Mouse (Mus musculus): ENCODE results near the gene Bach2. TPM values are rescaled to one million over a fixed set of nuclear protein-coding genes. Genes with fewer than 3 reads are reported as not detected.

Bach2 gene
- total and polyA plus RNA-seq, 2 experiments from 2014 or later, result 16.0 to 19.0 TPM

- Histone ChIP-seq H3K4me1 (ENCODE audit: insufficient read depth) (peaks cover 18% of the 10 kb centered on the region), H3K27ac (ENCODE audit: low read depth, low read length) (no peak overlapping the region), H3K9ac (no peak overlapping the region), H3K9me3 (ENCODE audit: low read length) (no peaks in the 10 kb centered on the region), H3K27me3 (ENCODE audit: insufficient read depth, low read length) (no peaks in the 10 kb centered on the region), H3K4me2 (ENCODE audit: low read depth) (no peak overlapping the region), H3K4me3 (ENCODE audit: low read depth, low read length) (no peak overlapping the region), H3K36me3 (ENCODE audit: insufficient read depth) (no peaks in the 10 kb centered on the region)
- no peak for DNase-seq
- no peak for TF ChIP-seq CTCF (IDR thresholded peaks at IDR 0.05; ENCODE audit: low read depth)
- WGBS, result 54% methylated on average over 4 of the region's 4 CpGs
- ATAC-seq, result no peak
Measured at GRCm38 (mm10) chr4:32324967-32325366, 86.4 kb downstream of the Bach2 start.

- peak; percentile 6; the same call in 1 of the 2 replicates for ATAC-seq
Measured at GRCm38 (mm10) chr4:32325596-32325995, 87.0 kb downstream of the Bach2 start.

GRCm38 (mm10) chr4:32326279-32326678 is 87.7 kb downstream of the Bach2 start:
- no peaks in the 10 kb centered on the region for H3K36me3 ChIP-seq (ENCODE audit: insufficient read depth)
- no peaks in the 10 kb centered on the region for H3K27me3 ChIP-seq (ENCODE audit: insufficient read depth, low read length)
- ATAC-seq (peak; percentile 49), DNase-seq (peak; percentile 48)
- H3K4me3 ChIP-seq (ENCODE audit: low read depth, low read length), result no peak overlapping the region
- WGBS, result 27% methylated on average over 10 of the region's 10 CpGs
- peak overlapping the region; percentile 84 for H3K27ac ChIP-seq (ENCODE audit: low read depth, low read length)
- no peak for TF ChIP-seq CTCF (IDR thresholded peaks at IDR 0.05; ENCODE audit: low read depth)
- H3K4me2 ChIP-seq (ENCODE audit: low read depth), result peak overlapping the region; percentile 13; the same call in 1 of the 2 replicates
- no peaks in the 10 kb centered on the region for H3K9me3 ChIP-seq (ENCODE audit: low read length)
- H3K4me1 ChIP-seq (ENCODE audit: insufficient read depth), result peaks cover 18% of the 10 kb centered on the region
- peak overlapping the region; percentile 33 for H3K9ac ChIP-seq

More at GRCm38 (mm10) chr4:32325596-32325995, 87.0 kb downstream of the Bach2 start:
- Histone ChIP-seq H3K9me3 (ENCODE audit: low read length) (no peaks in the 10 kb centered on the region), H3K4me3 (ENCODE audit: low read depth, low read length) (no peak overlapping the region), H3K36me3 (ENCODE audit: insufficient read depth) (no peaks in the 10 kb centered on the region), H3K27ac (ENCODE audit: low read depth, low read length) (no peak overlapping the region), H3K4me1 (ENCODE audit: insufficient read depth) (peaks cover 18% of the 10 kb centered on the region), H3K27me3 (ENCODE audit: insufficient read depth, low read length) (no peaks in the 10 kb centered on the region), H3K4me2 (ENCODE audit: low read depth) (no peak overlapping the region), H3K9ac (no peak overlapping the region)
- no peak for DNase-seq
- WGBS, result 10% methylated on average over 3 of the region's 3 CpGs
- no peak for TF ChIP-seq CTCF (IDR thresholded peaks at IDR 0.05; ENCODE audit: low read depth)

GRCm38 (mm10) chr4:32326860-32327259 is 88.3 kb downstream of the Bach2 start:
- ATAC-seq (peak; percentile 77), DNase-seq (peak; percentile 61)
- Histone ChIP-seq H3K4me1 (ENCODE audit: insufficient read depth) (peaks cover 18% of the 10 kb centered on the region), H3K4me2 (ENCODE audit: low read depth) (peak overlapping the region; percentile 13; the same call in 1 of the 2 replicates), H3K36me3 (ENCODE audit: insufficient read depth) (no peaks in the 10 kb centered on the region), H3K27me3 (ENCODE audit: insufficient read depth, low read length) (no peaks in the 10 kb centered on the region), H3K4me3 (ENCODE audit: low read depth, low read length) (no peak overlapping the region), H3K9ac (peak overlapping the region; percentile 33; the same call in 1 of the 2 replicates), H3K27ac (ENCODE audit: low read depth, low read length) (peak overlapping the region; percentile 84), H3K9me3 (ENCODE audit: low read length) (no peaks in the 10 kb centered on the region)
- no peak for TF ChIP-seq CTCF (IDR thresholded peaks at IDR 0.05; ENCODE audit: low read depth)
- WGBS, result 9% methylated on average over 3 of the region's 3 CpGs

- H3K4me2 ChIP-seq (ENCODE audit: low read depth), result no peak overlapping the region
- WGBS, result 31% methylated on average over 5 of the region's 5 CpGs
Measured at GRCm38 (mm10) chr4:32327626-32328025, 89.0 kb downstream of the Bach2 start.

GRCm38 (mm10) chr4:32328561-32328960 is 90.0 kb downstream of the Bach2 start:
- no peak overlapping the region for H3K4me2 ChIP-seq (ENCODE audit: low read depth)
- H3K36me3 ChIP-seq (ENCODE audit: insufficient read depth), result no peaks in the 10 kb centered on the region
- H3K4me1 ChIP-seq (ENCODE audit: insufficient read depth), result peaks cover 18% of the 10 kb centered on the region
- no peak for DNase-seq
- H3K9ac ChIP-seq, result no peak overlapping the region
- no peak overlapping the region for H3K27ac ChIP-seq (ENCODE audit: low read depth, low read length)
- ATAC-seq, result no peak
- 77% methylated on average over 2 of the region's 2 CpGs for WGBS
- H3K9me3 ChIP-seq (ENCODE audit: low read length), result no peaks in the 10 kb centered on the region
- TF ChIP-seq CTCF (IDR thresholded peaks at IDR 0.05; ENCODE audit: low read depth), result no peak
- no peaks in the 10 kb centered on the region for H3K27me3 ChIP-seq (ENCODE audit: insufficient read depth, low read length)
- H3K4me3 ChIP-seq (ENCODE audit: low read depth, low read length), result no peak overlapping the region

More at GRCm38 (mm10) chr4:32327626-32328025, 89.0 kb downstream of the Bach2 start:
- no peaks in the 10 kb centered on the region for H3K27me3 ChIP-seq (ENCODE audit: insufficient read depth, low read length)
- H3K4me1 ChIP-seq (ENCODE audit: insufficient read depth), result peaks cover 18% of the 10 kb centered on the region
- H3K4me3 ChIP-seq (ENCODE audit: low read depth, low read length), result no peak overlapping the region
- H3K27ac ChIP-seq (ENCODE audit: low read depth, low read length), result peak overlapping the region; percentile 84
- ATAC-seq, result 0 out of 2 replicates have a peak, but pooled peaks have one; percentile 4
- no peaks in the 10 kb centered on the region for H3K9me3 ChIP-seq (ENCODE audit: low read length)
- DNase-seq, result no peak
- H3K36me3 ChIP-seq (ENCODE audit: insufficient read depth), result no peaks in the 10 kb centered on the region
- no peak for TF ChIP-seq CTCF (IDR thresholded peaks at IDR 0.05; ENCODE audit: low read depth)
- peak overlapping the region; percentile 19; the same call in 1 of the 2 replicates for H3K9ac ChIP-seq

GRCm38 (mm10) chr4:32330584-32331314 is 92.1 kb downstream of the Bach2 start:
- H3K9ac ChIP-seq, result no peak overlapping the region
- H3K27ac ChIP-seq (ENCODE audit: low read depth, low read length), result no peak overlapping the region
- H3K36me3 ChIP-seq (ENCODE audit: insufficient read depth), result no peaks in the 10 kb centered on the region
- ATAC-seq (no peak), DNase-seq (no peak)
- no peak for TF ChIP-seq CTCF (IDR thresholded peaks at IDR 0.05; ENCODE audit: low read depth)
- no peak overlapping the region for H3K4me3 ChIP-seq (ENCODE audit: low read depth, low read length)
- no peaks in the 10 kb centered on the region for H3K9me3 ChIP-seq (ENCODE audit: low read length)
- H3K4me1 ChIP-seq (ENCODE audit: insufficient read depth), result peaks cover 14% of the 10 kb centered on the region
- no peak overlapping the region for H3K4me2 ChIP-seq (ENCODE audit: low read depth)
- no peaks in the 10 kb centered on the region for H3K27me3 ChIP-seq (ENCODE audit: insufficient read depth, low read length)
- WGBS, result 70% methylated on average over 8 of the region's 8 CpGs
